ENCODE assay signal across 8 mouse cellular contexts in the genomic region with DNA sequence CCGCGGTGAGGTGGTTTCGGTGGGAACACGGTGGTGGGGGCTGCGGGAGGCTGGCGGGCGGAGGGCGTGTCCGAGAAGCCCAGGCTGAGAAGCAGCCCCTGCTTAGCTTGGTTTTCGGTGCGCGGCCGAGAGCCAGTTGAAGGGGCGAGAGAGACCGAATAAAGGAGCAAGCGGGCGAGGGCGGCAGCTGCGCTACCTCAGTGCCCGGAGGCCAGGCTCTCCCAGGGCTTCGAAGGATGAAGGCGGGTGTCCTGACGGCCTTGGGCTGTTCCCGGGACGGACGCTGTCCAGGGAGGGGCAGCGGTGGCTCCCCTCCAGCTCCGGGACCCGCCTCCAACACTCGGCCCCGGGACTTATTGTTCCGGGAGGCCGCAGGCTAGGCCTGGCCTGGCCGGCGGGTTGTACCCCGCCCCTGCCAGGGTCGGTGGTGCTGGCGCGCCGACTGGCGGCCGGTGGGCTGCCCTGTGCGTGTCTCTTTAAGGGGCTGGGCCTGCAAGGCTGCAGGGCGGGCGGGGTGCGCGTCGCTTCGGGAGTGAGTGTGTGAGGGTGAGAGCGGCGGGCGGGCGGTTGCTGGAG. TPM values are rescaled to one million over a fixed set of nuclear protein-coding genes. Genes with fewer than 3 reads are reported as not detected.
A peak's percentile ranks its signal among the peaks of the same experiment; 100 is the strongest.
DNase-seq lines count a peak whose midpoint lies in the region; ATAC-seq lines count a peak whose summit lies in the region.

No protein-coding gene starts in this region.

- H3K36me3 ChIP-seq in hindbrain, embryonic 13.5 days = no peaks in the 10 kb centered on the region

- peak overlapping the region; percentile 98 for H3K4me3 ChIP-seq in hindbrain, embryonic 13.5 days

- peak; percentile 99 for ATAC-seq in hindbrain, embryonic 13.5 days (ENCODE audit: low FRiP score)

- no peaks in the 10 kb centered on the region for H3K9me3 ChIP-seq in hindbrain, embryonic 13.5 days

- peak overlapping the region; percentile 100 for H3K27ac ChIP-seq in hindbrain, embryonic 13.5 days

- H3K27me3 ChIP-seq in hindbrain, embryonic 13.5 days = no peaks in the 10 kb centered on the region

- H3K4me1 ChIP-seq in hindbrain, embryonic 13.5 days (replicated peaks) = peaks cover 38% of the 10 kb centered on the region

- peak overlapping the region; percentile 55 for H3K4me2 ChIP-seq in hindbrain, embryonic 13.5 days

- peak; percentile 97 for DNase-seq in NIH3T3 (ENCODE audit: low read depth)
- peak; percentile 97 to 99 for DNase-seq in cerebellum, postnatal 10 days
- DNase-seq in frontal cortex, postnatal 10 days (ENCODE audit: low spot score in 2 of 2) = peak; percentile 93 to 94
- DNase-seq in layer of hippocampus, postnatal 25 days (ENCODE audit: extremely low spot score in 1 of 2, low spot score in 1 of 2) = peak; percentile 81 to 82
- DNase-seq in lung, postnatal 25 days (ENCODE audit: low spot score) = peak; percentile 97
- DNase-seq in retina, embryonic 14.5 days (ENCODE audit: low spot score) = peak; percentile 96
- DNase-seq in thymus, postnatal 4 days = peak; percentile 96

- WGBS in hindbrain, embryonic 13.5 days = under 1% methylated on average over 49 of the region's 53 CpGs

- H3K9ac ChIP-seq in hindbrain, embryonic 13.5 days = peak overlapping the region; percentile 100

RNA-seq across cellular contexts. Expression of gene Setd2, which starts 0.4 kb away (rescaled TPM):
- 37.9 and 40.3 TPM in 2 replicates for polyA plus RNA-seq in hindbrain, embryonic 13.5 days (2015; fragmentation: Nextera tagmentation; extraction: Ambion mirVana)
- 10 to 100 TPM; 51.8 to 69.5 TPM for total RNA-seq in layer of hippocampus, postnatal 25 days (2021)

RNA-seq across cellular contexts. Expression of gene Kif9, which starts 55.2 kb away (rescaled TPM):
- polyA plus RNA-seq in hindbrain, embryonic 13.5 days (2015; fragmentation: Nextera tagmentation; extraction: Ambion mirVana) = 3.0 and 6.2 TPM in 2 replicates
- total RNA-seq in layer of hippocampus, postnatal 25 days (2021) = 1 to 10 TPM; 2.5 to 2.9 TPM

RNA-seq across cellular contexts. Expression of gene Klhl18, which starts 55.5 kb away (rescaled TPM):
- 16.4 and 17.1 TPM in 2 replicates for polyA plus RNA-seq in hindbrain, embryonic 13.5 days (2015; fragmentation: Nextera tagmentation; extraction: Ambion mirVana)
- 10 to 100 TPM; 21.7 to 24.5 TPM for total RNA-seq in layer of hippocampus, postnatal 25 days (2021)

Comparison
In these comparisons a context has a peak if more than half of its experiments do, and no peak if none do; other contexts are left out.
1. Peak in every context shown above with its lines: DNase-seq, ATAC-seq, H3K4me3 ChIP-seq and H3K27ac ChIP-seq.